ENCODE assay signal across 10 mouse cellular contexts in the genomic region with DNA sequence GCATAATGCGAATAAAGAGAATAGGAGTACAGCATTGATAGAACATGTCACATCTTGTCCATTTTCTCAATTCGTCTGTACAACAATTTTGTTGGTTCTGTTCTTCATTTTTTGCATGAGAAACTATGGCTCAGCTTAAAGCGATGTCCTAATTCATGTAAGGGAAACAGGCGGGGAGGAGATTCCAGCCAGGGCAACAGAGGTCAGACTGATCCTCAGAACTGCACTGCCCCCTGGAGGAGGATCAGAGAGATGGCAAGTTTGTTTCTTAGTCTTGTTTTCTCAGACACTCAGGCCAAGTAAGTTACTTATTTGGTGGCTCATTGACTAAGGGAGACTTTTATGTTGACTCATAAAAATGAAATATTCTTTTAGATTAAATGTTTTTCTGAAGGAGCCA.
DNase-seq lines count a peak whose midpoint lies in the region; ATAC-seq and TF ChIP-seq lines count a peak whose summit lies in the region.
"Had no signal": no experiment of that assay in that cellular context is flagged by ENCODE, and none has a peak within 500 bp of the region (broad histone marks: within the 10 kb centered on the region; RNA-seq: fewer than 3 reads in every experiment).

No protein-coding gene starts in this region.

- no peak overlapping the region for H3K9ac ChIP-seq in forebrain, embryonic 15.5 days (replicated peaks)
- H3K9ac ChIP-seq: limb, embryonic 12.5 days; stomach, embryonic 15.5 days had no signal

- no peak overlapping the region for H3K4me2 ChIP-seq in forebrain, embryonic 15.5 days (replicated peaks)
- H3K4me2 ChIP-seq: limb, embryonic 12.5 days; stomach, embryonic 15.5 days had no signal

- H3K27ac ChIP-seq in gastrocnemius, adult 2 months, result no peak overlapping the region
- H3K27ac ChIP-seq in forebrain, embryonic 15.5 days (replicated peaks), result no peak overlapping the region
- H3K27ac ChIP-seq: limb, embryonic 12.5 days; stomach, embryonic 15.5 days had no signal

- H3K9me3 ChIP-seq in forebrain, embryonic 15.5 days, result no peaks in the 10 kb centered on the region
- H3K9me3 ChIP-seq: limb, embryonic 12.5 days; stomach, embryonic 15.5 days had no signal

- intact Hi-C loops in gastrocnemius, adult 2 months (cut with DNase I), result no loop called here

- WGBS in forebrain, embryonic 15.5 days, result 47% methylated on average over 4 of the region's 4 CpGs

- no peak overlapping the region for H3K4me3 ChIP-seq in gastrocnemius, adult 2 months
- no peak overlapping the region for H3K4me3 ChIP-seq in forebrain, embryonic 15.5 days
- H3K4me3 ChIP-seq: limb, embryonic 12.5 days; stomach, embryonic 15.5 days had no signal

- no peaks in the 10 kb centered on the region for H3K27me3 ChIP-seq in forebrain, embryonic 15.5 days
- H3K27me3 ChIP-seq: limb, embryonic 12.5 days; stomach, embryonic 15.5 days had no signal

- TF ChIP-seq CTCF in gastrocnemius, adult 2 months (IDR thresholded peaks at IDR 0.05), result peak; percentile 80

- no peaks in the 10 kb centered on the region for H3K36me3 ChIP-seq in forebrain, embryonic 15.5 days
- H3K36me3 ChIP-seq: limb, embryonic 12.5 days; stomach, embryonic 15.5 days had no signal

- peak; percentile 18 to 33 for DNase-seq in cerebellum, postnatal 14 days
- no peak for DNase-seq in cerebellum, postnatal 4 days (ENCODE audit: low spot score in 2 of 2)
- peak; percentile 19 for DNase-seq in urinary bladder, postnatal 25 days (ENCODE audit: low spot score)
- no peak for DNase-seq in urinary bladder, adult 18-20 months (ENCODE audit: low spot score in 2 of 2)
- DNase-seq in gastrocnemius, adult 2 months, result peak; percentile 48
- peak; percentile 61 for DNase-seq in lung, postnatal 14 days
- no peak for DNase-seq in right cerebral cortex, adult 2 months (ENCODE audit: low spot score in 2 of 2)

- H3K4me1 ChIP-seq in forebrain, embryonic 15.5 days, result no peaks in the 10 kb centered on the region
- H3K4me1 ChIP-seq: stomach, embryonic 15.5 days had no signal

- no peak for ATAC-seq in forebrain, embryonic 15.5 days (replicated peaks)

Comparison
In these comparisons a context has a peak if more than half of its experiments do, and no peak if none do; other contexts are left out.
1. DNase-seq: peak in cerebellum, postnatal 14 days (2 of 2), urinary bladder, postnatal 25 days (single experiment), gastrocnemius, adult 2 months (single experiment) and lung, postnatal 14 days (single experiment); none in cerebellum, postnatal 4 days (0 of 2), urinary bladder, adult 18-20 months (0 of 2) and right cerebral cortex, adult 2 months (0 of 2).